Mouse (Mus musculus) bone marrow macrophage, adult 2 months (primary cell): ENCODE measurements around the gene Bcl2l13.

ENCODE experiments used
- CTCF ChIP-seq: IDR thresholded peaks from 2 replicates; pipeline ENCODE4 v1.5.1; 2012; ENCODE audit warnings: low read depth, mild to moderate bottlenecking, low read length, moderate library complexity
- POLR2A ChIP-seq: IDR thresholded peaks from 2 replicates; pipeline ENCODE4 v1.6.1; 2012; ENCODE audit warnings: mild to moderate bottlenecking, low read depth, low read length, borderline replicate concordance

DNA sequence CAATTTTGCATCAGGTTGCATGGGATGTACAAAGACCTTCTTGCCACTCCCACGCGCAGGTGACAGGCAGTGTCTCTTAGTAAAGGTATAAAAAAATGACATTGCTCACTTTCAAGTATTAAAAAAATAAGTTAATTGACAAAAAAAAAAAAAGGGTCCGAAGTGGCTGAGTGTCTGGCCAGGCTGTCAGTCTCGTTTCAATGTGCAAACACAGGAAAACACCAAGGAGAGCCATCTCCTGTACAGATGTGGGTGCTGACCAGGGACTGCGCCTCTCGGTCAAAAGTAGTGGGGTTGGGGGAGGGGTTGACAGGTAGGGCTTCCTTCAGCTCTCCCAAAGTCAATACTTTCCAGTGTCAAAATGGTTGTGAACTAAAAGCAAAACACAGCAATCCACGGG lies 97.7 kb downstream of the Bcl2l13 start:
- no peak for TF ChIP-seq CTCF
- TF ChIP-seq POLR2A, result no peak
